Mouse (Mus musculus): ENCODE results near the gene Surf2. TPM values are rescaled to one million over a fixed set of nuclear protein-coding genes. Genes with fewer than 3 reads are reported as not detected.

Surf2 gene
- polyA plus RNA-seq, 1 experiment = 11.3 TPM

- under 1% methylated on average over 49 of the region's 49 CpGs for WGBS
- Histone ChIP-seq H3K36me3 (ENCODE audit: control insufficient read depth, insufficient read depth, low read length) (peaks cover 19% of the 10 kb centered on the region), H3K4me1 (ENCODE audit: control insufficient read depth, insufficient read depth, insufficient read length, low read length) (peaks cover 35% of the 10 kb centered on the region), H3K27ac (ENCODE audit: insufficient read depth, low read depth, low read length) (peak overlapping the region; percentile 88), H3K4me3 (ENCODE audit: low read depth, low read length) (peak overlapping the region; percentile 94), H3K27me3 (ENCODE audit: control insufficient read depth, insufficient read depth, low read length) (no peaks in the 10 kb centered on the region)
- TF ChIP-seq CTCF (IDR thresholded peaks at IDR 0.05; ENCODE audit: extremely low read depth, insufficient read length, insufficient replicate concordance, low read depth, low read length) (no peak), POLR2A (IDR thresholded peaks at IDR 0.05; ENCODE audit: low read depth, low read length) (no peak)
Observed at GRCm38 (mm10) chr2:26932473-26933303, 16.5 kb downstream of the Surf2 start.

GRCm38 (mm10) chr2:26933304-26934055, 17.3 kb downstream of the Surf2 start, which contains the start of the genes Surf4 and Stkld1:
TSS of gene Surf4 (minus strand) at chr2:26933928.
TSS of gene Stkld1 (plus strand) at chr2:26934047.
- Histone ChIP-seq H3K4me1 (ENCODE audit: control insufficient read depth, insufficient read depth, insufficient read length, low read length) (peaks cover 32% of the 10 kb centered on the region), H3K27me3 (ENCODE audit: control insufficient read depth, insufficient read depth, low read length) (no peaks in the 10 kb centered on the region), H3K4me3 (ENCODE audit: low read depth, low read length) (peak within 1 kb of the TSS; percentile 94), H3K36me3 (ENCODE audit: control insufficient read depth, insufficient read depth, low read length) (peaks cover 14% of the 10 kb centered on the region), H3K27ac (ENCODE audit: insufficient read depth, low read depth, low read length) (peak within 1 kb of the TSS; percentile 93)
- TF ChIP-seq POLR2A (IDR thresholded peaks at IDR 0.05; ENCODE audit: low read depth, low read length) = peak; percentile 95
- no peak for TF ChIP-seq CTCF (IDR thresholded peaks at IDR 0.05; ENCODE audit: extremely low read depth, insufficient read length, insufficient replicate concordance, low read depth, low read length)
- WGBS = under 1% methylated on average over 55 of the region's 70 CpGs

- Histone ChIP-seq H3K4me3 (ENCODE audit: low read depth, low read length) (no peak overlapping the region), H3K36me3 (ENCODE audit: control insufficient read depth, insufficient read depth, low read length) (peaks cover 7% of the 10 kb centered on the region), H3K27me3 (ENCODE audit: control insufficient read depth, insufficient read depth, low read length) (no peaks in the 10 kb centered on the region), H3K4me1 (ENCODE audit: control insufficient read depth, insufficient read depth, insufficient read length, low read length) (peaks cover 27% of the 10 kb centered on the region), H3K27ac (ENCODE audit: insufficient read depth, low read depth, low read length) (peak overlapping the region; percentile 93; the same call in 1 of the 2 replicates)
- TF ChIP-seq CTCF (IDR thresholded peaks at IDR 0.05; ENCODE audit: extremely low read depth, insufficient read length, insufficient replicate concordance, low read depth, low read length) (no peak), POLR2A (IDR thresholded peaks at IDR 0.05; ENCODE audit: low read depth, low read length) (no peak)
- WGBS = 54% methylated on average over 2 of the region's 2 CpGs
Observed at GRCm38 (mm10) chr2:26935286-26935685, 19.1 kb downstream of the Surf2 start.

GRCm38 (mm10) chr2:26936425-26936824, 20.3 kb downstream of the Surf2 start:
- Histone ChIP-seq H3K36me3 (ENCODE audit: control insufficient read depth, insufficient read depth, low read length) (no peaks in the 10 kb centered on the region), H3K4me3 (ENCODE audit: low read depth, low read length) (no peak overlapping the region), H3K27me3 (ENCODE audit: control insufficient read depth, insufficient read depth, low read length) (no peaks in the 10 kb centered on the region), H3K4me1 (ENCODE audit: control insufficient read depth, insufficient read depth, insufficient read length, low read length) (peaks cover 22% of the 10 kb centered on the region), H3K27ac (ENCODE audit: insufficient read depth, low read depth, low read length) (no peak overlapping the region)
- 42% methylated on average over 1 of the region's 1 CpGs for WGBS
- TF ChIP-seq POLR2A (IDR thresholded peaks at IDR 0.05; ENCODE audit: low read depth, low read length) = no peak

GRCm38 (mm10) chr2:26941539-26941938, 25.4 kb downstream of the Surf2 start:
- Histone ChIP-seq H3K27me3 (ENCODE audit: control insufficient read depth, insufficient read depth, low read length) (no peaks in the 10 kb centered on the region), H3K36me3 (ENCODE audit: control insufficient read depth, insufficient read depth, low read length) (peaks cover under 1% of the 10 kb centered on the region; the same call in 1 of the 2 replicates), H3K4me3 (ENCODE audit: low read depth, low read length) (no peak overlapping the region), H3K27ac (ENCODE audit: insufficient read depth, low read depth, low read length) (no peak overlapping the region), H3K4me1 (ENCODE audit: control insufficient read depth, insufficient read depth, insufficient read length, low read length) (peaks cover 27% of the 10 kb centered on the region; the same call in 1 of the 2 replicates)
- TF ChIP-seq POLR2A (IDR thresholded peaks at IDR 0.05; ENCODE audit: low read depth, low read length) (no peak), CTCF (IDR thresholded peaks at IDR 0.05; ENCODE audit: extremely low read depth, insufficient read length, insufficient replicate concordance, low read depth, low read length) (peak; percentile 14; the same call in 1 of the 2 replicates)
- 48% methylated on average over 5 of the region's 5 CpGs for WGBS

- Histone ChIP-seq H3K27ac (ENCODE audit: insufficient read depth, low read depth, low read length) (peak overlapping the region; percentile 94), H3K4me1 (ENCODE audit: control insufficient read depth, insufficient read depth, insufficient read length, low read length) (peaks cover 27% of the 10 kb centered on the region; the same call in 1 of the 2 replicates), H3K4me3 (ENCODE audit: low read depth, low read length) (no peak overlapping the region), H3K36me3 (ENCODE audit: control insufficient read depth, insufficient read depth, low read length) (peaks cover 7% of the 10 kb centered on the region), H3K27me3 (ENCODE audit: control insufficient read depth, insufficient read depth, low read length) (no peaks in the 10 kb centered on the region)
- 16% methylated on average over 3 of the region's 3 CpGs for WGBS
- TF ChIP-seq CTCF (IDR thresholded peaks at IDR 0.05; ENCODE audit: extremely low read depth, insufficient read length, insufficient replicate concordance, low read depth, low read length) = no peak
- no peak for TF ChIP-seq POLR2A (IDR thresholded peaks at IDR 0.05; ENCODE audit: low read depth, low read length)
Observed at GRCm38 (mm10) chr2:26943253-26943652, 27.1 kb downstream of the Surf2 start.

- Histone ChIP-seq H3K4me1 (ENCODE audit: control insufficient read depth, insufficient read depth, insufficient read length, low read length) (peaks cover 1% of the 10 kb centered on the region; the same call in 1 of the 2 replicates), H3K27ac (ENCODE audit: insufficient read depth, low read depth, low read length) (no peak overlapping the region), H3K36me3 (ENCODE audit: control insufficient read depth, insufficient read depth, low read length) (peaks cover 53% of the 10 kb centered on the region), H3K27me3 (ENCODE audit: control insufficient read depth, insufficient read depth, low read length) (no peaks in the 10 kb centered on the region), H3K4me3 (ENCODE audit: low read depth, low read length) (no peak overlapping the region)
- TF ChIP-seq POLR2A (IDR thresholded peaks at IDR 0.05; ENCODE audit: low read depth, low read length) (no peak), CTCF (IDR thresholded peaks at IDR 0.05; ENCODE audit: extremely low read depth, insufficient read length, insufficient replicate concordance, low read depth, low read length) (no peak)
- 91% methylated on average over 2 of the region's 2 CpGs for WGBS
Observed at GRCm38 (mm10) chr2:26950411-26950810, 34.2 kb downstream of the Surf2 start.

All from small intestine, adult 2 months (tissue).